Mouse (Mus musculus): ENCODE results near the gene Dzip1. TPM values are rescaled to one million over a fixed set of nuclear protein-coding genes. Genes with fewer than 3 reads are reported as not detected.
A peak's percentile ranks its signal among the peaks of the same experiment; 100 is the strongest.

Gene Dzip1
- polyA plus RNA-seq (2015; fragmentation: Nextera tagmentation; extraction: Ambion mirVana) = 86.1 and 100 TPM in 2 replicates

DNA sequence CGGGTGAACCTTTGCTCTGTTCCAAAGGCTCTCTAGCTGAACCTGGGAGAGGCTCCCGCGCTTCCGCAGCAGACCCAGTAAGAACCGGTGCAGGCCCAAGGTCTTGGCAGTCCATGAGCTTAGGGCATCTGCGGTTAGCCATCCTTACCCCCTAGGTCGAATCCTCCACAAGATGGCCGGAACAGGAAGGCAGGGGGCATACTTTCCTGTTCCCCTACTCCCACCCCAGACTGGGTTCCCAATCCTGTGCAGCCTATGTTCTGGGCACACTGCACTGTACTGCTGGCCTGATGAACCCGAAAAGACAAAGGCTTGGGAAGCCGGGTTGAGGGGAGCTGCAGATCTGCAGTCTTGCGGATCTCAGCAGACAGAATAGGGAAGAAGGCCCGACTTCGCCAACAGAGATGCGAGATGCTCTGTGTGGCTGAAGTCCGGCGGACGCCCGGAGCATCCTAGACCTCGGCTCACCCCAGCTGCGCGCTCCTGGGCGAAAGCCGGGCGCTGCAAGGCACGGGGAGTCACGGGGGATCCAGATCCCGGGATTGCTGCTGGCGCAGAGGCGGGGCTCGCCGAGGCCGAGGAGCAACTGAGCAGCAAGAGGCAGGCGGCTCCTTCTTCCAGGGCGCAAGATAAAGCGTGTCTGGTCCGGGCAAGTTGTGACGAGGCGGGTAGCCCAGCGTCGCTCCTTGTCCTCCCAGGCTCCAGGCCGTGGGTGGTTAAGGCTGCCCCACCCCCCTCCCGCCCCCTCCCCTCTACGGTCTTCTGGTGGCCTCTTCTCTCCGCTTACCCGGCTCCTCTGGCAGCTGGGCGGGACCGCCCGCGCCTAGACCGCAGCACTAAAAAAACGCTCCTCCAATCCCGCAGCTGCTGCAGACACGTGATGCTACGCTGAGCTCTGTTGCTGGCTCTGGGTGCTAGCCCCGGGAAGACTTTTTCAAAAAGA lies at the start of gene Dzip1:
Gene Dzip1, minus strand, starts transcription at position 788 of the 943 bp plus-strand sequence.
- peak; percentile 96 for ATAC-seq (ENCODE audit: low FRiP score)
- peak within 1 kb of the TSS; percentile 88 for H3K4me2 ChIP-seq
- H3K9ac ChIP-seq (replicated peaks) = peak within 1 kb of the TSS; percentile 91
- under 1% methylated on average over 55 of the region's 55 CpGs for WGBS
- peak within 1 kb of the TSS; percentile 81 for H3K4me3 ChIP-seq (replicated peaks)
- peak within 1 kb of the TSS; percentile 95 for H3K27ac ChIP-seq (replicated peaks)
- H3K9me3 ChIP-seq (replicated peaks) = no peaks in the 10 kb centered on the region
- H3K27me3 ChIP-seq (replicated peaks) = no peaks in the 10 kb centered on the region
- H3K4me1 ChIP-seq = peaks cover 48% of the 10 kb centered on the region
- H3K36me3 ChIP-seq = no peaks in the 10 kb centered on the region

DNA sequence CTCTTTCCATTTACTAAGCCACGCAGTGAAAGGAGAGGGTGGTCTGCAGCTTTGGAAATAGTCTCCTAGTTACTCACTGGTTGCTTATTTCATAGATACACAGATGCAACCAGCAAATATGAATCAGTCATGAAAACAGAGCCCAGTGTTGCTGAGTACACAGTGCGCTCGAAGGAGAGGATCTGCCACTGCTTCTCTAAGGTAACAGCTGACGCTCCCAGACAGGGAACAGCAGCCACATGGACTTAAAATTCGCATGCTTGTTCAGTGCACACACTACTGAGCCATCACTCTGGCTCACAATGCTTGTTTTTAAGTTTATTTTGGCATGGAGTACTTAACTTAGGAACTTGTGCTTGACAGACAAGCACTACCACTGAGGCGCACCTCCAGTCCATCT lies 47.0 kb upstream of the Dzip1 start:
- 93% methylated on average over 6 of the region's 6 CpGs for WGBS
- Histone ChIP-seq H3K36me3 (peaks cover 66% of the 10 kb centered on the region), H3K4me3 (replicated peaks) (no peak overlapping the region), H3K27me3 (replicated peaks) (no peaks in the 10 kb centered on the region), H3K27ac (replicated peaks) (no peak overlapping the region), H3K4me2 (no peak overlapping the region), H3K4me1 (no peaks in the 10 kb centered on the region), H3K9me3 (replicated peaks) (no peaks in the 10 kb centered on the region), H3K9ac (replicated peaks) (no peak overlapping the region)
- no peak for ATAC-seq (ENCODE audit: low FRiP score)

DNA sequence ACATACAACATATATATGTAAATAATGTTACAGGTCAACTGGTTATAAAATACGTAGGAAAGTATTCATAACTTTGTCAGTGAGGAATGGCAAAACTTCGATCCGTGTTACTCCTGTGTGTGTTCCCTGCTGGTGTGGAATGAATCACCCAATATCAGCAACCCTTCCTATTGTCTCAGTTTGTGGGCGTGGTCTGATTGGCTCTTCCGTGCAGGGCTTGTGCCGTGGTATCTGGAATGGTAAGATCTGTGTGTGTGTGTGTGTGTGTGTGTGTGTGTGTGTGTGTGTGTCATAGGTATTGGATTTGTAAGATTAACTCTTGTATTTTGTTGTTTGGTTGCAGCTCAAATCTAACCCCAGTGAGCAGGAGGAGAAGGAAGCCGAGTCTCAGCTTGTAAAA lies 42.4 kb upstream of the Dzip1 start:
- Histone ChIP-seq H3K9ac (replicated peaks) (no peak overlapping the region), H3K4me2 (no peak overlapping the region), H3K9me3 (replicated peaks) (no peaks in the 10 kb centered on the region), H3K27ac (replicated peaks) (no peak overlapping the region), H3K36me3 (peaks cover 36% of the 10 kb centered on the region), H3K27me3 (replicated peaks) (no peaks in the 10 kb centered on the region), H3K4me1 (no peaks in the 10 kb centered on the region), H3K4me3 (replicated peaks) (no peak overlapping the region)
- 82% methylated on average over 7 of the region's 7 CpGs for WGBS
- ATAC-seq (ENCODE audit: low FRiP score) = no peak

DNA sequence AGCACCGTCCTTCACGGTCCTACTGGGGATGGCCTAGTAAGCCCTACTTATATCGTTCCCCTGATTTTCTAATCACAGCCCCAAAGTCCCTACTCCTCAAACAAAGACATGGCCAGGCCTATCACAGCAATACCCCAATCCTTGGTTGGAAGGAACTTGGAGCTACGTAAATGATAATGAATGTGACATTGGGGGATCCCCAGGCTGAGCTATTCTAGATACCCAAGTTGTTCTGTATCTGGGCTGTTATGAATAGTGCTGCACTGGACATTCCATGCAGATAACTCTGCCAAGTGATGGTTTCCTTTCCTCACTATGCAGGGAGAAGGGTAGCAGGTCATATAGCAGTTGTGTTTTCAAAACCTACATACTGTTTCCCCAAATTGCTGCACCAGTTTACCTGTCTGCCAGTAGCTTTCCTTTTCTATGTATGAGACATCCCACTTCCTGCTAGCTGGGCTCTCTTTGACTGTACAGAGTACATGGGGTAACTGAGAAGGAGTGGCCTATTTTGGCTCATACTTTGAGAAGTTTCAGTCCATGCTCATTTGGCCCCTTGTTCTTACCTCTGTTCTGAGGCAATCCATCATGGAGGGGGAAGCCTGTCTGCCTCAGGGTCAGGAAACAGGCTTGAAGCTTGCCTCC lies 40.2 kb upstream of the Dzip1 start:
- Histone ChIP-seq H3K36me3 (peaks cover 36% of the 10 kb centered on the region), H3K4me1 (no peaks in the 10 kb centered on the region), H3K27ac (replicated peaks) (no peak overlapping the region), H3K27me3 (replicated peaks) (no peaks in the 10 kb centered on the region), H3K4me3 (replicated peaks) (no peak overlapping the region), H3K4me2 (no peak overlapping the region), H3K9me3 (replicated peaks) (no peaks in the 10 kb centered on the region), H3K9ac (replicated peaks) (no peak overlapping the region)
- ATAC-seq (ENCODE audit: low FRiP score) = no peak
- 96% methylated on average over 4 of the region's 4 CpGs for WGBS

DNA sequence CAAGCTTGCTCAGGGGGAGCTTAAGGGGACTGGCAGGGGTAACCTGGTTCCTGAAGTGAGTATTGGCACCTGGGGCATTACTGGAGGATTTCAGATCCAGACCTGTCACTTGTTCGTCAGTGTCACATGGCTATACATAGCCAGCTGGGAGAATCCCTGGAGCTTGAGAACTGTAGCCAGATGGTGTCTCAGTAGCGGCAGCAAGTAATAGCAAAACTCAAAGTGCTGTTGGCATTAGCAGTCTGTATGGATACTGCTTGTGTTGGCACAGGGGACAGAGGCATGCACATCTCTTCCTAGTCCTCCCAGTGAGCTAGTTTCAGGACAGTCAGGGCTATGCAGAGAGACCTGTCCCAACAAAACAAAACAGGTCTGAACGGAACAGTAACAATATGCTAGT lies 32.8 kb upstream of the Dzip1 start:
- 80% methylated on average over 3 of the region's 3 CpGs for WGBS
- Histone ChIP-seq H3K4me1 (no peaks in the 10 kb centered on the region), H3K4me2 (no peak overlapping the region), H3K36me3 (peaks cover 51% of the 10 kb centered on the region), H3K4me3 (replicated peaks) (no peak overlapping the region), H3K27me3 (replicated peaks) (no peaks in the 10 kb centered on the region), H3K9ac (replicated peaks) (no peak overlapping the region), H3K9me3 (replicated peaks) (no peaks in the 10 kb centered on the region), H3K27ac (replicated peaks) (no peak overlapping the region)
- no peak for ATAC-seq (ENCODE audit: low FRiP score)

DNA sequence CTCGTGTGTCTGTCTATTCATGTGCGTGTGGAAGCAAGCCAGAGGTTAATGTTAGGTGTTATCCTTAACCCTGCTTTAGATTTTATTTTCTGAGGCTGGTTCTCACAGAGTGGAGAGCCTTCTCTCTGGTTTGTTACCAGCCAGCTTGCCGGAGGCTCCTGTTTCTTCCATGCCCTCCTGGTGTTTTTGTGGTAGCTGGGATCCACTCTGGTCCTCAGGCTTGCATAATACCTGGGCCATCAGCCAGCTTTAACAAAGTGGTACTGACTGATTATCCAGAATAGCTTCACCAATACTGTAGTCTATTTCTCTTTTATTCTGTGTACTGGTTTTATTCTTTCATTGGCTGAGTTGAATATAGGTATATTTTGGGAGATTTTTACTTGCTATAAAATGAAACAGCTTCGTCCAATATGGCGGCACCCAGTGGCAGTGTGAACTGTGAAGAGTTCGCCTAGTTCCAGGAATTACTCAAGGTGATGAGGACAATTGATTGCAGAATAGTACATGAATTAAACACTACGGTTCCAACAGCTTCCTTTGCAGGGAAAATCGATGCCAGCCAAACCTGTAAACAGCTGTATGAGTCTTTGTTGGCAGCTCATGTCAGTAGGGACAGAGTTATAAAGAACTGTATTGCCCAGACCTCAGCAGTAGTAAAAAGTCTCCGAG lies 26.8 kb upstream of the Dzip1 start:
- Histone ChIP-seq H3K4me1 (no peaks in the 10 kb centered on the region), H3K9ac (replicated peaks) (no peak overlapping the region), H3K4me3 (replicated peaks) (no peak overlapping the region), H3K27me3 (replicated peaks) (no peaks in the 10 kb centered on the region), H3K27ac (replicated peaks) (no peak overlapping the region), H3K4me2 (no peak overlapping the region), H3K9me3 (replicated peaks) (no peaks in the 10 kb centered on the region), H3K36me3 (peaks cover 14% of the 10 kb centered on the region)
- WGBS = 92% methylated on average over 9 of the region's 9 CpGs
- ATAC-seq (ENCODE audit: low FRiP score) = no peak

DNA sequence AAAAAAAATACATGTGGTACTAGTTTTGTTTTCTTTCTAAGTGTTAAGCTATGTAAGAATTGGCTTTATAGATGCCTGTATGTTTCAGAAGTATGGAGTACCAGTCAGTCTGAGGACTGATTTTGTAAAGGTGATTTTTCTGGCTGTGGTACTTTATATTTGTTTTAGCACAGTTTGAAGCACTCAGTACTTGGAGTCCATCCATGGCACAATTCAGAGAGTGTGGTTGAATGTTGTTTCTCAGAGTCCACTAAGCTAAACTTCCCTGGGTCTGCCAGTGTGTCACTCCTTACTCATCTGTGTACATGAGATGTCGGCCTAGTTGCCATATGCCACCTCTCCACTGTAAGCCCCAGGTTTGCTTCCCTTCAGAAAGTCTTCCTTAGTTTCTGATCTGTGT lies 23.6 kb upstream of the Dzip1 start:
- Histone ChIP-seq H3K4me1 (no peaks in the 10 kb centered on the region), H3K9me3 (replicated peaks) (no peaks in the 10 kb centered on the region), H3K9ac (replicated peaks) (no peak overlapping the region), H3K27ac (replicated peaks) (no peak overlapping the region), H3K27me3 (replicated peaks) (no peaks in the 10 kb centered on the region), H3K4me2 (no peak overlapping the region), H3K4me3 (replicated peaks) (no peak overlapping the region), H3K36me3 (peaks cover 4% of the 10 kb centered on the region; the same call in 1 of the 2 replicates)
- no peak for ATAC-seq (ENCODE audit: low FRiP score)
- 92% methylated on average over 1 of the region's 1 CpGs for WGBS

DNA sequence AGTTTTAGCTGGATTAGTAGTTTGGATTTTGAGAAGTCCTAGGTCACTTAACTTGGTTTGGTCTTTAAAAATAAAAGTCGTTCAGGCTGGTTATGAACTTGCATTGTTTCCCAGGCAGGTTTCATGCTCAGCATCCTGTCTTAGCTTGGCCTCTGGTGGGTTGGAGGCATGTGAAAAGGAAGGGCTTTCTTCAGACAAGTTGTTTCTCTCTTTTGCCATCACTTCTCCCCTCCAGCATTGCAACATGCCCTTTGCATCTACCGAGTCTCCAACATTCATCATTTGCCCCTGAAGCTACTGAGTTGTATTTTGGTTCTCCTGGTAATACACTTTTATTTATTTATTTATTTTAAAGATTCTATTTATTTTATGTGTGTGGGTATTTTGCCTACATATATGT lies 19.4 kb upstream of the Dzip1 start:
- 89% methylated on average over 2 of the region's 2 CpGs for WGBS
- Histone ChIP-seq H3K27ac (replicated peaks) (no peak overlapping the region), H3K4me3 (replicated peaks) (no peak overlapping the region), H3K4me1 (peaks cover 14% of the 10 kb centered on the region; the same call in 1 of the 2 replicates), H3K4me2 (no peak overlapping the region), H3K9ac (replicated peaks) (no peak overlapping the region), H3K27me3 (replicated peaks) (no peaks in the 10 kb centered on the region), H3K9me3 (replicated peaks) (no peaks in the 10 kb centered on the region), H3K36me3 (no peaks in the 10 kb centered on the region)
- ATAC-seq (ENCODE audit: low FRiP score) = no peak

DNA sequence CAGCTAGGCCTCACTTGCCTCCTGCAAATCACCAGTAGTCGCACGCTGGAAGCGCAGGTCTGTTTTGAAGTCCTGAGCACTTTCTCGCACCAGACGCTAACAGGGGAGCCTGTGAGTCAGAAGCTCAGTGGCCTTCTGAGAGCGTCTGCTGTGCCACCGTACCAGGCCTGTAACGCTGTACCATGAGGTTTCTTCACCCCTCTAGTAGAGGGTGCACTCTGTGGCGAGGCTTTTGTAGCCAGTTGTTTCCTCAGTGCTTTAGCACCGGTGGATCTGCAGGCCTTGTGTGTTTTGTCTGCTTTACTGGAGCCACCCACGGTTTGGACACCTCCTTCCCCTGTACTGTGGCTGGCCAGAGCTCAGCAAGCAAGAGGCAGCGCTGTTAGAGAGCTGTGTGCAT lies 16.8 kb upstream of the Dzip1 start:
- H3K4me3 ChIP-seq (replicated peaks) = no peak overlapping the region
- WGBS = 51% methylated on average over 12 of the region's 12 CpGs
- no peak overlapping the region for H3K9ac ChIP-seq (replicated peaks)
- no peak overlapping the region for H3K27ac ChIP-seq (replicated peaks)
- no peak for ATAC-seq (ENCODE audit: low FRiP score)
- H3K4me2 ChIP-seq = no peak overlapping the region
- no peaks in the 10 kb centered on the region for H3K27me3 ChIP-seq (replicated peaks)
- H3K36me3 ChIP-seq = no peaks in the 10 kb centered on the region
- no peaks in the 10 kb centered on the region for H3K9me3 ChIP-seq (replicated peaks)
- H3K4me1 ChIP-seq = peaks cover 30% of the 10 kb centered on the region

DNA sequence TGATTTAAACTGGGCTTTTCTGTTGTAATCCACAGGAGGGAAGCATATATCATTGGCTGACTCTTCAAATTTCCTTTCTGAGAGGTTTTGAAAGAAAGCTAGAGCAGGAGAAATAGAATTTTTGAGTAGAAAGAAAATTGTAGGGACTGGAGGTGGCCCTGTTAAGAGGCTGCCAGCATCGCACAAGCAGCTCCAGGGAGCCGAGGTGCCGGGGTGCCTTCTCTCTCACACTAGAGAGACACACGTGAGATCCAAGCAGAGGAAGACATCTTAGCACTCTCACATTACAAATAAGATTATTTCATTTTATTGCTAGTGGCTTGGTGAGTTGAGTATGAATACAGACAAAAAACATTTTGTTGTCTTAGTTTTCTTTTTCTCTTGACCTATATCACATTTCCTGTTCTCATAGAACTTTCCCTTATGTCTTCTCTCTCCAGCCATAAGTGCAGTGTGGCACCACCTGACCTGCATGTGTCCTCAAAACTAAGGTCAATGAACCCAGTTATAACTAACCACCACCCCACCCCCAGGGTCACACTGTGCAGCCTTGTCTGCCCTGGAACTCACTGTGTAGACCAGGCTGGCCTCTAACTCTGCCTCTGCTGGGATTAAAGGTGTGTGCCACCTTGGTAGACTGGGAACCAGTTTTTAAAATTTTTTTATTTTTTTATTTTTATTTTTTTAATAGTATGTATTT lies 15.7 kb upstream of the Dzip1 start:
- H3K36me3 ChIP-seq = no peaks in the 10 kb centered on the region
- WGBS = 70% methylated on average over 4 of the region's 4 CpGs
- no peak overlapping the region for H3K4me2 ChIP-seq
- no peaks in the 10 kb centered on the region for H3K9me3 ChIP-seq (replicated peaks)
- no peak overlapping the region for H3K4me3 ChIP-seq (replicated peaks)
- no peak overlapping the region for H3K9ac ChIP-seq (replicated peaks)
- no peak overlapping the region for H3K27ac ChIP-seq (replicated peaks)
- ATAC-seq (ENCODE audit: low FRiP score) = no peak
- H3K4me1 ChIP-seq = peaks cover 34% of the 10 kb centered on the region
- no peaks in the 10 kb centered on the region for H3K27me3 ChIP-seq (replicated peaks)

DNA sequence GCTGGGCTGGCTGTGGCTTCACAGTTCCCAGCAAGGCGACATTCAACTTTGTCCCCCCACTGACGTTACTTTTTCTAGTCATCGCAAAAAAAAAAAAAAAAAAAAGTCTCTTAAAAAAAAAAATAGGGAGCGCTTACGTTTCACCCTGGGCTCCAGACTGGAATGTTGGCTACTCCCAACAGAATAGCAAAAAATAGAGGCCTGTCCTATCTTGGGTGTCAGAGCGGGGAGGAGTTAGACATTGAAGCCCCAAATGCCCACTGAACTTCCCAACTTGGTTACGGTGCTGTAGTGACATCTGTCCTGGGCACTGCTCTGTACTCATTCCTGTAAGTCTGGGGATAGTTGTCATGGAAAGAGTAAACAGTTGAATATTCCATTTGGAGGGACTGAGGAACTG lies 13.3 kb upstream of the Dzip1 start:
- peaks cover 34% of the 10 kb centered on the region for H3K4me1 ChIP-seq
- H3K36me3 ChIP-seq = no peaks in the 10 kb centered on the region
- 2% methylated on average over 7 of the region's 7 CpGs for WGBS
- peak overlapping the region; percentile 66 for H3K4me2 ChIP-seq
- no peaks in the 10 kb centered on the region for H3K27me3 ChIP-seq (replicated peaks)
- H3K9ac ChIP-seq (replicated peaks) = peak overlapping the region; percentile 91
- H3K9me3 ChIP-seq (replicated peaks) = no peaks in the 10 kb centered on the region
- no peak for ATAC-seq (ENCODE audit: low FRiP score)
- peak overlapping the region; percentile 93 for H3K4me3 ChIP-seq (replicated peaks)
- H3K27ac ChIP-seq (replicated peaks) = peak overlapping the region; percentile 89
